Mouse (Mus musculus): ENCODE data around the gene Itgb5. TPM values are rescaled to one million over a fixed set of nuclear protein-coding genes. Genes with fewer than 3 reads are reported as not detected.

The Itgb5 gene
- polyA plus RNA-seq, 1 experiment from 2014 or later, result 121 TPM

GRCm38 (mm10) chr16:33930785-33931184, 101.3 kb downstream of the Itgb5 start:
- ATAC-seq (ENCODE audit: low read depth) (no peak), DNase-seq (ENCODE audit: low spot score) (no peak)
- H3K27me3 ChIP-seq (replicated peaks; ENCODE audit: control insufficient read depth, insufficient read depth, low read length), result no peaks in the 10 kb centered on the region
- peaks cover 8% of the 10 kb centered on the region; the same call in 1 of the 2 replicates for H3K36me3 ChIP-seq (ENCODE audit: control insufficient read depth, insufficient read depth, low read length)
- H3K4me1 ChIP-seq (ENCODE audit: control insufficient read depth, insufficient read depth, low read length), result peaks cover 39% of the 10 kb centered on the region
- H3K4me2 ChIP-seq (ENCODE audit: low read depth, low read length), result no peak overlapping the region
- no peak overlapping the region for H3K4me3 ChIP-seq (ENCODE audit: low read depth, low read length)
- H3K9ac ChIP-seq (ENCODE audit: low read depth, low read length), result no peak overlapping the region
- no peaks in the 10 kb centered on the region for H3K9me3 ChIP-seq (ENCODE audit: control insufficient read depth, low read length)
- H3K27ac ChIP-seq (replicated peaks; ENCODE audit: low read depth, low read length), result no peak overlapping the region; the same call in 1 of the 2 replicates
- 74% methylated on average over 6 of the region's 6 CpGs for WGBS

- H3K27me3 ChIP-seq (replicated peaks; ENCODE audit: control insufficient read depth, insufficient read depth, low read length), result no peaks in the 10 kb centered on the region
- no peak overlapping the region for H3K4me2 ChIP-seq (ENCODE audit: low read depth, low read length)
- peaks cover 5% of the 10 kb centered on the region; the same call in 1 of the 2 replicates for H3K36me3 ChIP-seq (ENCODE audit: control insufficient read depth, insufficient read depth, low read length)
- DNase-seq (ENCODE audit: low spot score), result no peak
- H3K4me3 ChIP-seq (ENCODE audit: low read depth, low read length), result no peak overlapping the region
- no peak for ATAC-seq (ENCODE audit: low read depth)
- WGBS, result 59% methylated on average over 2 of the region's 2 CpGs
- H3K9ac ChIP-seq (ENCODE audit: low read depth, low read length), result no peak overlapping the region
- H3K9me3 ChIP-seq (ENCODE audit: control insufficient read depth, low read length), result no peaks in the 10 kb centered on the region
- no peak overlapping the region for H3K27ac ChIP-seq (replicated peaks; ENCODE audit: low read depth, low read length)
- peaks cover 34% of the 10 kb centered on the region for H3K4me1 ChIP-seq (ENCODE audit: control insufficient read depth, insufficient read depth, low read length)
These were observed 102.2 kb downstream of the Itgb5 start for GRCm38 (mm10) chr16:33931682-33932081.

- DNase-seq (ENCODE audit: low spot score) (no peak), ATAC-seq (ENCODE audit: low read depth) (no peak)
- peaks cover 33% of the 10 kb centered on the region for H3K4me1 ChIP-seq (ENCODE audit: control insufficient read depth, insufficient read depth, low read length)
- WGBS, result 53% methylated on average over 5 of the region's 5 CpGs
- no peaks in the 10 kb centered on the region for H3K27me3 ChIP-seq (replicated peaks; ENCODE audit: control insufficient read depth, insufficient read depth, low read length)
- no peak overlapping the region for H3K4me2 ChIP-seq (ENCODE audit: low read depth, low read length)
- H3K27ac ChIP-seq (replicated peaks; ENCODE audit: low read depth, low read length), result 0 out of 2 replicates have a peak overlapping the region, but pooled peaks have one; percentile 33
- no peak overlapping the region for H3K4me3 ChIP-seq (ENCODE audit: low read depth, low read length)
- H3K9ac ChIP-seq (ENCODE audit: low read depth, low read length), result no peak overlapping the region
- no peaks in the 10 kb centered on the region for H3K9me3 ChIP-seq (ENCODE audit: control insufficient read depth, low read length)
- H3K36me3 ChIP-seq (ENCODE audit: control insufficient read depth, insufficient read depth, low read length), result peaks cover 5% of the 10 kb centered on the region; the same call in 1 of the 2 replicates
These were observed 102.7 kb downstream of the Itgb5 start for GRCm38 (mm10) chr16:33932126-33932525.

GRCm38 (mm10) chr16:33933411-33933810, 103.9 kb downstream of the Itgb5 start:
- ATAC-seq (ENCODE audit: low read depth) (peak; percentile 9; the same call in 1 of the 2 replicates), DNase-seq (ENCODE audit: low spot score) (peak; percentile 69)
- Histone ChIP-seq H3K27me3 (replicated peaks; ENCODE audit: control insufficient read depth, insufficient read depth, low read length) (no peaks in the 10 kb centered on the region), H3K9ac (ENCODE audit: low read depth, low read length) (no peak overlapping the region), H3K4me3 (ENCODE audit: low read depth, low read length) (no peak overlapping the region), H3K27ac (replicated peaks; ENCODE audit: low read depth, low read length) (peak overlapping the region; percentile 74), H3K4me2 (ENCODE audit: low read depth, low read length) (no peak overlapping the region), H3K4me1 (ENCODE audit: control insufficient read depth, insufficient read depth, low read length) (peaks cover 37% of the 10 kb centered on the region), H3K9me3 (ENCODE audit: control insufficient read depth, low read length) (no peaks in the 10 kb centered on the region), H3K36me3 (ENCODE audit: control insufficient read depth, insufficient read depth, low read length) (peaks cover 5% of the 10 kb centered on the region; the same call in 1 of the 2 replicates)
- 84% methylated on average over 11 of the region's 11 CpGs for WGBS

GRCm38 (mm10) chr16:33934701-33935406, 105.4 kb downstream of the Itgb5 start:
- Histone ChIP-seq H3K27ac (replicated peaks; ENCODE audit: low read depth, low read length) (peak overlapping the region; percentile 74), H3K27me3 (replicated peaks; ENCODE audit: control insufficient read depth, insufficient read depth, low read length) (no peaks in the 10 kb centered on the region), H3K4me3 (ENCODE audit: low read depth, low read length) (no peak overlapping the region), H3K4me1 (ENCODE audit: control insufficient read depth, insufficient read depth, low read length) (peaks cover 38% of the 10 kb centered on the region), H3K9ac (ENCODE audit: low read depth, low read length) (no peak overlapping the region; the same call in 1 of the 2 replicates), H3K4me2 (ENCODE audit: low read depth, low read length) (no peak overlapping the region), H3K9me3 (ENCODE audit: control insufficient read depth, low read length) (no peaks in the 10 kb centered on the region), H3K36me3 (ENCODE audit: control insufficient read depth, insufficient read depth, low read length) (peaks cover 5% of the 10 kb centered on the region; the same call in 1 of the 2 replicates)
- 56% methylated on average over 5 of the region's 5 CpGs for WGBS
- ATAC-seq (ENCODE audit: low read depth) (peak; percentile 20), DNase-seq (ENCODE audit: low spot score) (peak; percentile 89)

- Histone ChIP-seq H3K9me3 (ENCODE audit: control insufficient read depth, low read length) (no peaks in the 10 kb centered on the region), H3K4me1 (ENCODE audit: control insufficient read depth, insufficient read depth, low read length) (peaks cover 39% of the 10 kb centered on the region), H3K4me2 (ENCODE audit: low read depth, low read length) (no peak overlapping the region), H3K9ac (ENCODE audit: low read depth, low read length) (no peak overlapping the region), H3K27me3 (replicated peaks; ENCODE audit: control insufficient read depth, insufficient read depth, low read length) (no peaks in the 10 kb centered on the region), H3K36me3 (ENCODE audit: control insufficient read depth, insufficient read depth, low read length) (peaks cover 5% of the 10 kb centered on the region; the same call in 1 of the 2 replicates), H3K4me3 (ENCODE audit: low read depth, low read length) (no peak overlapping the region), H3K27ac (replicated peaks; ENCODE audit: low read depth, low read length) (no peak overlapping the region)
- ATAC-seq (ENCODE audit: low read depth) (no peak), DNase-seq (ENCODE audit: low spot score) (no peak)
- WGBS, result 95% methylated on average over 6 of the region's 6 CpGs
These were observed 105.9 kb downstream of the Itgb5 start for GRCm38 (mm10) chr16:33935407-33935785.

GRCm38 (mm10) chr16:33936885-33937284, 107.4 kb downstream of the Itgb5 start:
- peak overlapping the region; percentile 33; the same call in 1 of the 2 replicates for H3K27ac ChIP-seq (replicated peaks; ENCODE audit: low read depth, low read length)

GRCm38 (mm10) chr16:33937567-33937966, 108.1 kb downstream of the Itgb5 start:
- Histone ChIP-seq H3K9me3 (ENCODE audit: control insufficient read depth, low read length) (no peaks in the 10 kb centered on the region), H3K9ac (ENCODE audit: low read depth, low read length) (no peak overlapping the region), H3K27ac (replicated peaks; ENCODE audit: low read depth, low read length) (no peak overlapping the region), H3K4me1 (ENCODE audit: control insufficient read depth, insufficient read depth, low read length) (peaks cover 50% of the 10 kb centered on the region), H3K36me3 (ENCODE audit: control insufficient read depth, insufficient read depth, low read length) (0 out of 2 replicates have a peak, but pooled peaks cover under 1% of the 10 kb centered on the region), H3K4me2 (ENCODE audit: low read depth, low read length) (no peak overlapping the region), H3K4me3 (ENCODE audit: low read depth, low read length) (no peak overlapping the region), H3K27me3 (replicated peaks; ENCODE audit: control insufficient read depth, insufficient read depth, low read length) (no peaks in the 10 kb centered on the region)
- WGBS, result 79% methylated on average over 8 of the region's 8 CpGs
- DNase-seq (ENCODE audit: low spot score) (no peak), ATAC-seq (ENCODE audit: low read depth) (no peak)

More at GRCm38 (mm10) chr16:33936885-33937284, 107.4 kb downstream of the Itgb5 start:
- ATAC-seq (ENCODE audit: low read depth), result no peak
- no peak overlapping the region for H3K4me3 ChIP-seq (ENCODE audit: low read depth, low read length)
- no peaks in the 10 kb centered on the region for H3K9me3 ChIP-seq (ENCODE audit: control insufficient read depth, low read length)
- peak; percentile 60 for DNase-seq (ENCODE audit: low spot score)
- peaks cover 44% of the 10 kb centered on the region for H3K4me1 ChIP-seq (ENCODE audit: control insufficient read depth, insufficient read depth, low read length)
- peaks cover 5% of the 10 kb centered on the region; the same call in 1 of the 2 replicates for H3K36me3 ChIP-seq (ENCODE audit: control insufficient read depth, insufficient read depth, low read length)
- H3K9ac ChIP-seq (ENCODE audit: low read depth, low read length), result no peak overlapping the region
- whole genome bisulfite sequencing, result 53% methylated on average over 4 of the region's 4 CpGs
- H3K4me2 ChIP-seq (ENCODE audit: low read depth, low read length), result no peak overlapping the region
- no peaks in the 10 kb centered on the region for H3K27me3 ChIP-seq (replicated peaks; ENCODE audit: control insufficient read depth, insufficient read depth, low read length)

All from embryonic facial prominence, embryonic 14.5 days (tissue).